ENCODE assay signal across 8 mouse cellular contexts in genomic region chr17:27565942-27566267, GRCm38 (mm10). TPM values are rescaled to one million over a fixed set of nuclear protein-coding genes. Genes with fewer than 3 reads are reported as not detected.
DNase-seq lines count a peak whose midpoint lies in the region; ATAC-seq and TF ChIP-seq lines count a peak whose summit lies in the region.

No protein-coding gene starts in this region.

- WGBS in hindbrain, embryonic 16.5 days = under 1% methylated on average over 13 of the region's 13 CpGs
- WGBS in midbrain, embryonic 16.5 days = 0% methylated on average over 13 of the region's 13 CpGs

- DNase-seq in layer of hippocampus, adult 2 months (ENCODE audit: low spot score in 2 of 2) = no peak
- DNase-seq in layer of hippocampus, adult 11-12 months (ENCODE audit: low spot score) = no peak
- no peak for DNase-seq in adrenal gland, adult 2 months
- DNase-seq in cerebellum, adult 9-10 months = no peak
- no peak for DNase-seq in embryo, embryonic 10 days (ENCODE audit: low spot score)

- TF ChIP-seq CTCF in layer of hippocampus, adult 2 months (conservative IDR thresholded peaks at IDR 0.05) = no peak
- no peak for TF ChIP-seq CTCF in cortical plate, adult 2 months (IDR thresholded peaks at IDR 0.05; ENCODE audit: extremely low read depth, insufficient read depth, low read length)

- H3K9me3 ChIP-seq in hindbrain, embryonic 16.5 days (ENCODE audit: control insufficient read depth, low read length) = no peaks in the 10 kb centered on the region
- H3K9me3 ChIP-seq in midbrain, embryonic 16.5 days (replicated peaks; ENCODE audit: control insufficient read depth, low read length, poor library complexity, severe bottlenecking) = no peaks in the 10 kb centered on the region

- TF ChIP-seq POLR2A in cortical plate, adult 2 months (IDR thresholded peaks at IDR 0.05; ENCODE audit: extremely low read depth, insufficient read depth, low read length) = no peak

- H3K4me3 ChIP-seq in layer of hippocampus, adult 2 months = peak overlapping the region; percentile 63
- peak overlapping the region; percentile 87 for H3K4me3 ChIP-seq in cortical plate, adult 2 months (ENCODE audit: insufficient read depth, low read length)
- H3K4me3 ChIP-seq in hindbrain, embryonic 16.5 days (ENCODE audit: low read length) = peak overlapping the region; percentile 76
- H3K4me3 ChIP-seq in midbrain, embryonic 16.5 days (ENCODE audit: low read depth, low read length) = peak overlapping the region; percentile 57

- 0 out of 2 replicates have a peak, but pooled peaks cover 3% of the 10 kb centered on the region for H3K36me3 ChIP-seq in hindbrain, embryonic 16.5 days (ENCODE audit: control insufficient read depth, insufficient read depth, low read length)
- peaks cover 4% of the 10 kb centered on the region for H3K36me3 ChIP-seq in midbrain, embryonic 16.5 days (ENCODE audit: control insufficient read depth, insufficient read depth, low read length)

- H3K27me3 ChIP-seq in hindbrain, embryonic 16.5 days (replicated peaks; ENCODE audit: control insufficient read depth, insufficient read depth, low read length) = no peaks in the 10 kb centered on the region
- no peaks in the 10 kb centered on the region for H3K27me3 ChIP-seq in midbrain, embryonic 16.5 days (ENCODE audit: control insufficient read depth, insufficient read depth, low read depth, low read length)

- no peak for ATAC-seq in hindbrain, embryonic 16.5 days
- no peak for ATAC-seq in midbrain, embryonic 16.5 days

- peak overlapping the region; percentile 88 for H3K27ac ChIP-seq in layer of hippocampus, adult 2 months
- 0 out of 2 replicates have a peak overlapping the region, but pooled peaks have one; percentile 6 for H3K27ac ChIP-seq in cortical plate, adult 2 months (ENCODE audit: insufficient read depth, low read length)
- H3K27ac ChIP-seq in hindbrain, embryonic 16.5 days (ENCODE audit: low read depth, low read length) = peak overlapping the region; percentile 75
- peak overlapping the region; percentile 59 for H3K27ac ChIP-seq in midbrain, embryonic 16.5 days (ENCODE audit: low read length)

- peak overlapping the region; percentile 74 for H3K9ac ChIP-seq in hindbrain, embryonic 16.5 days (ENCODE audit: low read depth, low read length)
- peak overlapping the region; percentile 77 for H3K9ac ChIP-seq in midbrain, embryonic 16.5 days (ENCODE audit: low read depth, low read length)

- peaks cover 2% of the 10 kb centered on the region; the same call in 1 of the 2 replicates for H3K4me1 ChIP-seq in cortical plate, adult 2 months (ENCODE audit: control insufficient read depth, insufficient read depth, low read length)
- peaks cover 19% of the 10 kb centered on the region for H3K4me1 ChIP-seq in hindbrain, embryonic 16.5 days (ENCODE audit: control insufficient read depth, insufficient read depth, low read depth, low read length)
- peaks cover 15% of the 10 kb centered on the region for H3K4me1 ChIP-seq in midbrain, embryonic 16.5 days (ENCODE audit: control insufficient read depth, insufficient read depth, low read length)

- peak overlapping the region; percentile 90 for H3K4me2 ChIP-seq in hindbrain, embryonic 16.5 days (ENCODE audit: low read length)
- peak overlapping the region; percentile 89 for H3K4me2 ChIP-seq in midbrain, embryonic 16.5 days (ENCODE audit: low read length)

RNA-seq across cellular contexts. Expression of gene AI413582, which starts 0.3 kb away (rescaled TPM):
- total RNA-seq in layer of hippocampus, adult 2 months (2021) = 10 to 100 TPM; 61.6 to 66.1 TPM
- 109 and 112 TPM in 2 replicates for polyA plus RNA-seq in cortical plate, adult 2 months (2012; rRNA removed)
- polyA plus RNA-seq in hindbrain, embryonic 16.5 days (2015; fragmentation: Nextera tagmentation; extraction: Ambion mirVana) = 77.2 and 83.3 TPM in 2 replicates
- polyA plus RNA-seq in midbrain, embryonic 16.5 days (2015; fragmentation: Nextera tagmentation; extraction: Ambion mirVana) = 55.4 and 65.8 TPM in 2 replicates
- total RNA-seq in adrenal gland, adult 2 months (2021) = 10 to 100 TPM; 28.0 to 35.9 TPM
- polyA plus RNA-seq in adrenal gland, adult 2 months (2012; rRNA removed) = 64.8 and 65.5 TPM in 2 replicates

RNA-seq across cellular contexts. Expression of gene Hmga1, which starts 9.6 kb away (rescaled TPM):
- total RNA-seq in layer of hippocampus, adult 2 months (2021) = 10 to 100 TPM; 30.5 to 38.2 TPM
- polyA plus RNA-seq in cortical plate, adult 2 months (2012; rRNA removed) = 73.3 and 75.1 TPM in 2 replicates
- 144 and 155 TPM in 2 replicates for polyA plus RNA-seq in hindbrain, embryonic 16.5 days (2015; fragmentation: Nextera tagmentation; extraction: Ambion mirVana)
- 124 and 134 TPM in 2 replicates for polyA plus RNA-seq in midbrain, embryonic 16.5 days (2015; fragmentation: Nextera tagmentation; extraction: Ambion mirVana)
- 10 to 100 TPM; 12.2 to 26.8 TPM for total RNA-seq in adrenal gland, adult 2 months (2021)
- polyA plus RNA-seq in adrenal gland, adult 2 months (2012; rRNA removed) = 38.9 and 44.2 TPM in 2 replicates

RNA-seq across cellular contexts. Expression of gene Grm4, which starts 44.7 kb away (rescaled TPM):
- 1 to 10 TPM; 7.9 to 9.6 TPM for total RNA-seq in layer of hippocampus, adult 2 months (2021)
- 18.7 and 21.6 TPM in 2 replicates for polyA plus RNA-seq in cortical plate, adult 2 months (2012; rRNA removed)
- 9.3 and 10.0 TPM in 2 replicates for polyA plus RNA-seq in hindbrain, embryonic 16.5 days (2015; fragmentation: Nextera tagmentation; extraction: Ambion mirVana)
- 7.5 and 11.0 TPM in 2 replicates for polyA plus RNA-seq in midbrain, embryonic 16.5 days (2015; fragmentation: Nextera tagmentation; extraction: Ambion mirVana)
- total RNA-seq in adrenal gland, adult 2 months (2021) = 1 to 10 TPM; 5.5 to 9.0 TPM
- polyA plus RNA-seq in adrenal gland, adult 2 months (2012; rRNA removed) = 0.08 and 0.31 TPM in 2 replicates

RNA-seq across cellular contexts. Expression of gene Nudt3, which starts 57.4 kb away (rescaled TPM):
- total RNA-seq in layer of hippocampus, adult 2 months (2021) = 100 to 1,000 TPM; 462 to 510 TPM
- polyA plus RNA-seq in cortical plate, adult 2 months (2012; rRNA removed) = 371 and 398 TPM in 2 replicates
- polyA plus RNA-seq in hindbrain, embryonic 16.5 days (2015; fragmentation: Nextera tagmentation; extraction: Ambion mirVana) = 253 and 269 TPM in 2 replicates
- polyA plus RNA-seq in midbrain, embryonic 16.5 days (2015; fragmentation: Nextera tagmentation; extraction: Ambion mirVana) = 246 and 248 TPM in 2 replicates
- total RNA-seq in adrenal gland, adult 2 months (2021) = 100 to 1,000 TPM; 152 to 217 TPM
- polyA plus RNA-seq in adrenal gland, adult 2 months (2012; rRNA removed) = 114 and 124 TPM in 2 replicates

Comparison
In these comparisons a context has a peak if more than half of its experiments do, and no peak if none do; other contexts are left out.
1. H3K27ac ChIP-seq: peak in every context shown above with its lines; median percentile 88 in layer of hippocampus, adult 2 months; 75 in hindbrain, embryonic 16.5 days; 59 in midbrain, embryonic 16.5 days; 6 in cortical plate, adult 2 months.